Mouse (Mus musculus): ENCODE measurements around the gene Pms1. TPM values are rescaled to one million over a fixed set of nuclear protein-coding genes. Genes with fewer than 3 reads are reported as not detected.
A peak's percentile ranks its signal among the peaks of the same experiment; 100 is the strongest.

Pms1 gene
- total RNA-seq, 1 experiment from 2014 or later, result 7.7 TPM

DNA sequence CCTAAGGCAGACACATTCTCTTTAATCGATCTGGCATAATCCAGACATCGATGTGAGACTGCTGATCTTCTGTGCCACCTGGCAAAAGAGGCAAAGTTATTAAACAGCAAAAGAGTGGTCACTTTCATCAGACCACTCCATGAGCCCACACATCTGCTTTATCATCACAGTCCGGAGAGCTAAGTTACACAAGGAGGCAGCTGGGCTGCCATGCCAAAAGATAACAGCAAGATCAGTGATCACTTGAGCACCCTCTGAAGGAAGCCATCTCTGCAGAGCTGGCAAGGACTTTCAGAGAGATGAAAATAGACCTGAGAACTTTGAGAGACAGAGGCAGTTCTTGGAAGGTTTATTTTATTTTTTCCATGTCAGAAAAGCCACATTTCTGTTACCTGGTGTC lies 102.3 kb downstream of the Pms1 start:
- DNase-seq, result no peak

DNA sequence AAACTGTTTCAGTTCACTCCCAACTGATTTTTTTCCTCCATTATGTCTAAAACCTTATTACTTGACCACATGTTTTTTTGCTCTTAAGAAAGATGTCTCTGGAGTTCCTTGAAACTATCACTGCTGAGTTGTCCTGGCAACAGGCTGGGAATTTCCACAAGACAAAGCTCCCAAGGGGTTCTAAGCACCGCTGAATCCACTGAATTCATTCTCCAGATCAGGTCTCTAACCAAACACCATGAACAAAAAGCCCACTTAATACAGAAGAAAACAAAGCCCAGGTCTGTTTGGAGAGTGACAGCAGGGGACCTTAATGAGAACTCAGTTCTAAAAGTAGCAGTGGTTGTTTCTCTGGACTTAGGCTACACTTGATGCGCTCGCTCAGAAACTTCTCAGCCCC lies 105.6 kb downstream of the Pms1 start:
- no peak for DNase-seq

DNA sequence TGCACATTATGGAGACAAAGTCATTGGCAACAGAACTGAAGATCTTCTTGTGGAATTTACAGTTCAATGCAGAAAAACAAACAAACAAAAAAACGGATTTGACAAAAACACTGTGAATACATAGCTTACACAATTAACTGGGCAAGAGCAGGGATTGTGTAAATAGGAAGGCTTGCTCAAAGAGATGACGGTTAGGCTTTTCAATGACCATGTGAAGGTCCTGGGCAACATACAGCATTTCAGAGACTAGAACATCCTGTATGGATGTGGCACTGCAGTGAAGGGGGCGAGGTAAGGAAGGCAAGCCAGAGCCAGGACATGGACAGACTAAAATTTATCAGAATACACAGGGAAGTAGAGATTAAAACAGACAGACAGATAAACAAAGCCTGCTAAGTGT lies 107.2 kb downstream of the Pms1 start:
- DNase-seq, result no peak

DNA sequence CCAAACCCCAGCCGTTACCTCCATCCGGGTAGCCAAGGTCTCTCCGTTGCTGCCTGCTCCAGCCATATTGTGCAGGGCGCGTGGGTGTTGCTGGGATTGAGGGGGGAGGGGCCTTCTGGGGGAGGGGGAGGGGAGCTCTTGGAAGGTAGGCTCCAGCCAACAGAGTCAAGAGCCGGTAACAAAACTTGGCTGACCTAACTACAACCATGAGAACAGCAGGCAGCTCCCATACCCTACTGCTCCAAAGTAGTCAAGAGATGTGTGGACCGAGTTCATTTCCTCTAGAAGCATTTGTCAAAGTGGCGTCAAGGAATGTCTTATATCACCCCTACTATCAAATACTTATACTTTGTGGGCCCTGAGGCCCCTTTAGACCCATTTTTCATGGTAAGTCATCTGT lies 109.3 kb downstream of the Pms1 start, which contains the start of gene 1700019A02Rik:
Gene 1700019A02Rik (minus strand): TSS at position 101 of the 400 bp plus-strand sequence.
- peak; percentile 0 for DNase-seq

DNA sequence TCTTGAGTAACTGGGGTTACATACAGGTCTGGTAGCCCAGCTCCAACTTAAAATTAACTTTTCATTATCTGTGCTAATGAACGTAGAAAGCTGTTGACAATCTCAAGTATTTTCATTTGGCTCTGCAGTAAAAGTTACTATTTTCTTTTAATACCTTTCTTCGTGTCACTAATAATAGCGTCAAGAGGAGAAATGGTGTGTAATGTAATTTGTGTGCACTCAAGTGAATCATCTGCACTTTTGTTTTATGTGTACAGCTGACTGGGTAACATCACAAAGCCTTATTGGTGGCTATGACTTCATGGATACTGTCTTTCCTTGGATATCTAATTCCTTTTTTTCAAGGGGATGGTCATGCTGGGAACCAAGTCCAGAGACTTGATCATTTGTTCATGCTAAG lies 110.5 kb downstream of the Pms1 start:
- DNase-seq, result no peak

DNA sequence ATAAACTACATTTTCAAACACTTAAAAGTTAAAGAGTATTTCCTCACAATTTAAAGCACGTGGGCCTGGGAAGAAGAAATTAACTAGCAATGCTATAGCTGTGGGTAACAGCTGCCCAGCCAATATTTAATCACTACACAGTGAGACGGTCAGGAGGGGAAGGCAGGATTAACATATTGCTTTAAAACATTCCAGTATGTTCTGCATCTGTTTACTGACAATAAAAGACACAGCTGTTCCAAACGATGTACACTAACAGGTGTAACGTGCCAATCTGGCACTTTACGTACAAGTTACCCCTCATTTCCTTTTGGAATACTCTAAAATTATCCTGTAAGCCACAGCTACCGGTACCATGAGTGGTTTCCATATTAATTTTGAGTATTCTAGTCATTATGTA lies 139.1 kb downstream of the Pms1 start:
- DNase-seq, result no peak

Other genes starting within 250 kb of the Pms1 start
- gene Mstn, start 235.4 kb downstream of the Pms1 start, total RNA-seq (2021), result not detected in 2 replicates
- not detected in 2 replicates for gene 1700019A02Rik, start 109.4 kb downstream of the Pms1 start, total RNA-seq (2021)
- 18.5 and 21.7 TPM in 2 replicates for gene Ormdl1, start 77 bp upstream of the Pms1 start, total RNA-seq (2021)
- not detected in 2 replicates for gene Gm28778, start 93 bp upstream of the Pms1 start, total RNA-seq (2021)
- gene Osgepl1, start 16.6 kb upstream of the Pms1 start, total RNA-seq (2021), result 22.8 and 26.8 TPM in 2 replicates
- not detected in 2 replicates for gene Asdurf, start 55.6 kb upstream of the Pms1 start, total RNA-seq (2021)
- gene Gm28551, start 55.6 kb upstream of the Pms1 start, total RNA-seq (2021), result not detected in 2 replicates
- gene Asnsd1, start 55.7 kb upstream of the Pms1 start, total RNA-seq (2021), result 28.4 and 29.7 TPM in 2 replicates

Measured in adrenal gland, postnatal 25 days (tissue).